Comparison of ENCODE assay signal across 15 mouse cellular contexts in the genomic region with DNA sequence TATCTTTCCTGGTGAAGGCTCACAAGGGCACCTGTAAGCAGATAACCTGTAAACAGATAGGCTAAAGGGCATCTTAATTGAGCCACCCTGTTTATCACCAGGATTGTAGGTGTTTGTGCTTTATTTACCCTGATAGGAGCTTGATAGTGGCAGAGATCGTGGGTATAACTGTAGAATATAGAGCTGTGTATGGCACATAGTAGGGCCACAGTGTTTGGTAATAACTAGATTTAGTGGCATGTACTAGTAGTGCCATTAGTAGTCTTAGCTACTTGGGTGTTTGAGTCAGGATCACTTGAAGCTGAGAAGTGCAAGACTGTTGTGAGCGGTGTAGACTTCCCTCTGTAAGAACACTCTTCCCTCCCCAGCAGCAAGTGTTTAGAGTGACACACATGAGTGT. TPM values are rescaled to one million over a fixed set of nuclear protein-coding genes. Genes with fewer than 3 reads are reported as not detected.
A peak's percentile ranks its signal among the peaks of the same experiment; 100 is the strongest.
DNase-seq lines count a peak whose midpoint lies in the region; ATAC-seq and TF ChIP-seq lines count a peak whose summit lies in the region.
"Had no signal": no experiment of that assay in that cellular context is flagged by ENCODE, and none has a peak within 500 bp of the region (broad histone marks: within the 10 kb centered on the region; RNA-seq: fewer than 3 reads in every experiment).

No protein-coding gene starts in this region.

- 95% methylated on average over 2 of the region's 2 CpGs for WGBS in heart, embryonic 11.5 days (ENCODE audit: insufficient replicate concordance)
- WGBS in liver, embryonic 13.5 days (ENCODE audit: insufficient replicate concordance) = 79% methylated on average over 2 of the region's 2 CpGs
- WGBS in liver, embryonic 12.5 days (ENCODE audit: insufficient replicate concordance) = 72% methylated on average over 2 of the region's 2 CpGs
- WGBS in hindbrain, postnatal 0 days = 96% methylated on average over 2 of the region's 2 CpGs
- WGBS in stomach, embryonic 14.5 days = 93% methylated on average over 2 of the region's 2 CpGs

- 0 out of 2 replicates have a peak overlapping the region, but pooled peaks have one; percentile 35 for H3K9ac ChIP-seq in heart, embryonic 11.5 days (ENCODE audit: low read depth, low read length)
- H3K9ac ChIP-seq in liver, embryonic 13.5 days = peak overlapping the region; percentile 31
- no peak overlapping the region for H3K9ac ChIP-seq in liver, embryonic 12.5 days
- no peak overlapping the region; the same call in 1 of the 2 replicates for H3K9ac ChIP-seq in hindbrain, postnatal 0 days (replicated peaks; ENCODE audit: low read length)
- no peak overlapping the region for H3K9ac ChIP-seq in stomach, embryonic 14.5 days (replicated peaks; ENCODE audit: low read depth, low read length)
- H3K9ac ChIP-seq: embryonic facial prominence, embryonic 15.5 days had no signal

- H3K36me3 ChIP-seq in heart, embryonic 11.5 days (ENCODE audit: control insufficient read depth, insufficient read depth, low read length) = peaks cover 2% of the 10 kb centered on the region; the same call in 1 of the 2 replicates
- peaks cover 32% of the 10 kb centered on the region for H3K36me3 ChIP-seq in liver, embryonic 13.5 days
- peaks cover 43% of the 10 kb centered on the region for H3K36me3 ChIP-seq in liver, embryonic 12.5 days
- H3K36me3 ChIP-seq in hindbrain, postnatal 0 days (ENCODE audit: insufficient read depth, low read length) = peaks cover 26% of the 10 kb centered on the region
- H3K36me3 ChIP-seq in stomach, embryonic 14.5 days (ENCODE audit: control insufficient read depth, insufficient read depth, low read length) = peaks cover 19% of the 10 kb centered on the region

- no peaks in the 10 kb centered on the region for H3K27me3 ChIP-seq in heart, embryonic 11.5 days (ENCODE audit: control insufficient read depth, insufficient read depth, low read length)
- no peaks in the 10 kb centered on the region for H3K27me3 ChIP-seq in liver, embryonic 13.5 days
- no peaks in the 10 kb centered on the region for H3K27me3 ChIP-seq in liver, embryonic 12.5 days (replicated peaks)
- no peaks in the 10 kb centered on the region for H3K27me3 ChIP-seq in hindbrain, postnatal 0 days (ENCODE audit: insufficient read depth, low read length)
- no peaks in the 10 kb centered on the region for H3K27me3 ChIP-seq in stomach, embryonic 14.5 days (ENCODE audit: control insufficient read depth, insufficient read depth, low read length)
- H3K27me3 ChIP-seq: embryonic facial prominence, embryonic 15.5 days; Patski had no signal

- no peak for DNase-seq in heart, adult 8-10 months (ENCODE audit: low spot score)
- DNase-seq in liver, embryonic 13.5 days = no peak
- no peak for DNase-seq in hindbrain, postnatal 0 days (ENCODE audit: low spot score)
- no peak for DNase-seq in lung, postnatal 10 days
- DNase-seq in retina, embryonic 14.5 days (ENCODE audit: low spot score) = no peak
- DNase-seq: adrenal gland, postnatal 14 days; cerebellum, adult 8-10 months; gastrocnemius, postnatal 10 days; kidney, adult 18-20 months; lung, postnatal 14 days had no signal

- peaks cover 11% of the 10 kb centered on the region for H3K4me1 ChIP-seq in heart, embryonic 11.5 days (ENCODE audit: control insufficient read depth, insufficient read depth, low read length)
- peaks cover 55% of the 10 kb centered on the region for H3K4me1 ChIP-seq in liver, embryonic 13.5 days (replicated peaks)
- peaks cover 42% of the 10 kb centered on the region for H3K4me1 ChIP-seq in liver, embryonic 12.5 days
- peaks cover 15% of the 10 kb centered on the region; the same call in 1 of the 2 replicates for H3K4me1 ChIP-seq in hindbrain, postnatal 0 days (ENCODE audit: insufficient read depth, low read length)
- H3K4me1 ChIP-seq in stomach, embryonic 14.5 days (ENCODE audit: control insufficient read depth, insufficient read depth, low read length) = peaks cover 16% of the 10 kb centered on the region; the same call in 1 of the 2 replicates

- no peak overlapping the region for H3K27ac ChIP-seq in heart, embryonic 11.5 days (ENCODE audit: low read depth, low read length)
- peak overlapping the region; percentile 27 for H3K27ac ChIP-seq in liver, embryonic 13.5 days
- H3K27ac ChIP-seq in liver, embryonic 12.5 days = no peak overlapping the region
- no peak overlapping the region for H3K27ac ChIP-seq in hindbrain, postnatal 0 days
- H3K27ac ChIP-seq in stomach, embryonic 14.5 days (ENCODE audit: low read length) = no peak overlapping the region
- H3K27ac ChIP-seq: embryonic facial prominence, embryonic 15.5 days had no signal

- ATAC-seq in heart, embryonic 11.5 days (replicated peaks; ENCODE audit: insufficient number of reproducible peaks, low FRiP score, low TSS enrichment) = no peak
- ATAC-seq in liver, embryonic 13.5 days (ENCODE audit: low read depth) = no peak
- no peak for ATAC-seq in liver, embryonic 12.5 days
- ATAC-seq in hindbrain, postnatal 0 days = no peak
- no peak for ATAC-seq in stomach, embryonic 14.5 days (ENCODE audit: insufficient number of reproducible peaks, insufficient read depth, low FRiP score, low read depth)
- ATAC-seq: Patski had no signal

- TF ChIP-seq CTCF in hindbrain, postnatal 0 days (IDR thresholded peaks at IDR 0.05; ENCODE audit: low read depth) = no peak

- H3K4me3 ChIP-seq in heart, embryonic 11.5 days (ENCODE audit: low read depth, low read length) = no peak overlapping the region
- no peak overlapping the region for H3K4me3 ChIP-seq in liver, embryonic 13.5 days (replicated peaks)
- no peak overlapping the region for H3K4me3 ChIP-seq in liver, embryonic 12.5 days
- H3K4me3 ChIP-seq in hindbrain, postnatal 0 days (ENCODE audit: low read length) = no peak overlapping the region
- no peak overlapping the region for H3K4me3 ChIP-seq in stomach, embryonic 14.5 days (ENCODE audit: low read depth, low read length)

- H3K4me2 ChIP-seq in heart, embryonic 11.5 days = peak overlapping the region; percentile 78
- peak overlapping the region; percentile 80 for H3K4me2 ChIP-seq in liver, embryonic 13.5 days
- H3K4me2 ChIP-seq in liver, embryonic 12.5 days = no peak overlapping the region
- 0 out of 2 replicates have a peak overlapping the region, but pooled peaks have one; percentile 80 for H3K4me2 ChIP-seq in hindbrain, postnatal 0 days (ENCODE audit: low read depth, low read length)
- peak overlapping the region; percentile 70; the same call in 1 of the 2 replicates for H3K4me2 ChIP-seq in stomach, embryonic 14.5 days (replicated peaks; ENCODE audit: low read depth, low read length)

- H3K9me3 ChIP-seq in heart, embryonic 11.5 days (replicated peaks; ENCODE audit: control insufficient read depth, low read length) = no peaks in the 10 kb centered on the region
- no peaks in the 10 kb centered on the region for H3K9me3 ChIP-seq in liver, embryonic 13.5 days (replicated peaks)
- no peaks in the 10 kb centered on the region for H3K9me3 ChIP-seq in liver, embryonic 12.5 days (replicated peaks)
- H3K9me3 ChIP-seq in hindbrain, postnatal 0 days (ENCODE audit: low read length) = no peaks in the 10 kb centered on the region
- H3K9me3 ChIP-seq in stomach, embryonic 14.5 days (ENCODE audit: control insufficient read depth, low read depth, low read length) = no peaks in the 10 kb centered on the region
- H3K9me3 ChIP-seq: embryonic facial prominence, embryonic 15.5 days had no signal

RNA-seq across cellular contexts. Expression of gene Naa35, which starts 2.1 kb away (rescaled TPM):
- polyA plus RNA-seq in heart, embryonic 11.5 days (2014; fragmentation: Nextera tagmentation; extraction: Ambion mirVana) = 67.0 and 68.4 TPM in 2 replicates
- total RNA-seq in heart, adult 8-10 months (2022) = 10 to 100 TPM; 77.4 to 98.8 (median 91.4) TPM
- 35.8 and 43.8 TPM in 2 replicates for polyA plus RNA-seq in liver, embryonic 13.5 days (2015; fragmentation: Nextera tagmentation; extraction: Ambion mirVana)
- polyA plus RNA-seq in liver, embryonic 12.5 days (2016; fragmentation: Nextera tagmentation; extraction: Ambion mirVana) = 35.5 and 37.2 TPM in 2 replicates
- total RNA-seq in hindbrain, postnatal 0 days (2014; rRNA removed) = 98.5 and 99.9 TPM in 2 replicates
- 99.6 and 118 TPM in 2 replicates for polyA plus RNA-seq in hindbrain, postnatal 0 days (2015; fragmentation: Nextera tagmentation; extraction: Ambion mirVana)
- 82.4 and 99.1 TPM in 2 replicates for polyA plus RNA-seq in stomach, embryonic 14.5 days (2014; fragmentation: Nextera tagmentation; extraction: Ambion mirVana)

RNA-seq across cellular contexts. Expression of gene Agtpbp1, which starts 2.2 kb away (rescaled TPM):
- 13.7 and 14.7 TPM in 2 replicates for polyA plus RNA-seq in heart, embryonic 11.5 days (2014; fragmentation: Nextera tagmentation; extraction: Ambion mirVana)
- total RNA-seq in heart, adult 8-10 months (2022) = 100 to 1,000 TPM; 109 to 172 (median 146) TPM
- 9.2 and 11.0 TPM in 2 replicates for polyA plus RNA-seq in liver, embryonic 13.5 days (2015; fragmentation: Nextera tagmentation; extraction: Ambion mirVana)
- 12.1 and 13.2 TPM in 2 replicates for polyA plus RNA-seq in liver, embryonic 12.5 days (2016; fragmentation: Nextera tagmentation; extraction: Ambion mirVana)
- 107 and 128 TPM in 2 replicates for total RNA-seq in hindbrain, postnatal 0 days (2014; rRNA removed)
- polyA plus RNA-seq in hindbrain, postnatal 0 days (2015; fragmentation: Nextera tagmentation; extraction: Ambion mirVana) = 65.6 and 72.1 TPM in 2 replicates
- 27.6 and 28.8 TPM in 2 replicates for polyA plus RNA-seq in stomach, embryonic 14.5 days (2014; fragmentation: Nextera tagmentation; extraction: Ambion mirVana)

Comparison
In these comparisons a context has a peak if more than half of its experiments do, and no peak if none do; other contexts are left out.
1. H3K9ac ChIP-seq: peak in heart, embryonic 11.5 days (single experiment) and liver, embryonic 13.5 days (single experiment); none in liver, embryonic 12.5 days (single experiment), hindbrain, postnatal 0 days (single experiment) and stomach, embryonic 14.5 days (single experiment).